Mouse (Mus musculus): ENCODE results near the gene B3galt1. TPM values are rescaled to one million over a fixed set of nuclear protein-coding genes. Genes with fewer than 3 reads are reported as not detected.

Gene B3galt1
- polyA plus RNA-seq (2014; fragmentation: Illumina TruSeq; extraction: RNeasy Lipid Tissue Mini Kit (QIAGEN cat#74804); ENCODE audit: low read depth, low replicate concordance), result 2.9 TPM

GRCm38 (mm10) chr2:67565480-67566331, at the start of gene B3galt1:
TSS of gene B3galt1 (plus strand) at chr2:67565871.

Other genes starting within 250 kb of the B3galt1 start
- not detected for gene Gm21830, start 152.1 kb upstream of the B3galt1 start, polyA plus RNA-seq (2014; fragmentation: Illumina TruSeq; extraction: RNeasy Lipid Tissue Mini Kit (QIAGEN cat#74804); ENCODE audit: low read depth, low replicate concordance)
- gene Gm26727, start 132.7 kb upstream of the B3galt1 start, polyA plus RNA-seq (2014; fragmentation: Illumina TruSeq; extraction: RNeasy Lipid Tissue Mini Kit (QIAGEN cat#74804); ENCODE audit: low read depth, low replicate concordance), result not detected
- gene Xirp2, start 119.9 kb upstream of the B3galt1 start, polyA plus RNA-seq (2014; fragmentation: Illumina TruSeq; extraction: RNeasy Lipid Tissue Mini Kit (QIAGEN cat#74804); ENCODE audit: low read depth, low replicate concordance), result not detected